Mouse (Mus musculus) bone marrow, adult 2 months (tissue): ENCODE measurements around the gene Nudc.

Experiments used
- CTCF ChIP-seq: fragments of 200-500 bp; IDR thresholded peaks from 2 replicates; pipeline ENCODE4 v1.5.1; 2011; ENCODE audit warnings: low read length, control low read depth; ENCODE audit not compliant: control insufficient read depth, insufficient read depth
- POLR2A ChIP-seq: fragments of 200-500 bp; IDR thresholded peaks from 2 replicates; pipeline ENCODE4 v1.6.1; 2011; ENCODE audit warnings: low read depth, mild to moderate bottlenecking, control low read depth, low read length, borderline replicate concordance; ENCODE audit not compliant: control insufficient read depth

DNA sequence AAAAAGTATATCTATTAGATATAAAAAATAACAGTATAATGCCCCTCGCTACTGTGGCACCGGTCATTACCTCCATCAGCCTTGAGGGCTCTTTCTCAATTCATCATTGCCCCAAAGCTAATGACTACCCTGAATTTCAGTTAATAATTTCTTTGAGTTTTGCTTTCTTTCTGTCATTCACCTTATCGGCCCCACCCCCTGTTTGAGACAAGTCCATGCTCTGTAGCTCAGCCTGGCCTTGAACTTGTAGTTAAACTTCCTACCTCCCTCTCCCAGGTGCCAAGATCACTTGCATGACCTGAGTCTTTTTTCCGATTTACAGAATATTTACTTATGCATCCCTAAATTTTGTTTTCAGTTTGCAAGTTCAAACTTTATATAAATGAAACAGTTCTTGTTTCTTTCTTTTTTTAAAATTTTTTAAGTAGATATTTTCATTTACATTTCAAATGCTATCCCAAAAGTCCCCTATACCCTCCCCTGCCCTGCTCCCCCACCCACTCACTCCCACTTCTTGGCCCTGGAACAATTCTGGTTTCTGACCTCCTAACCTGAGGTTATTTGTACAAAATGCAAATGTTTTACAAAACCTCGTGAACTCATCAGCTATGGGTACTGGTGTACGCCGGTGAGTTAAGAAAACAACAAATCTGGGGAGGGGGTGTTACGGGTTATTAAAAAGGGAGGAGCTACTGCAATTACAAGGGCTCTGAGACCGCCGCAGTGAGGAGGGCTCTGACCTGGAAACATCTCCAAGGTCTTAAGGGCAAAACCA, 23.7 kb upstream of the Nudc start:
- TF ChIP-seq CTCF (no peak), POLR2A (no peak)
